Mouse (Mus musculus): ENCODE results near the gene Gli2.

Gli2 gene

DNA sequence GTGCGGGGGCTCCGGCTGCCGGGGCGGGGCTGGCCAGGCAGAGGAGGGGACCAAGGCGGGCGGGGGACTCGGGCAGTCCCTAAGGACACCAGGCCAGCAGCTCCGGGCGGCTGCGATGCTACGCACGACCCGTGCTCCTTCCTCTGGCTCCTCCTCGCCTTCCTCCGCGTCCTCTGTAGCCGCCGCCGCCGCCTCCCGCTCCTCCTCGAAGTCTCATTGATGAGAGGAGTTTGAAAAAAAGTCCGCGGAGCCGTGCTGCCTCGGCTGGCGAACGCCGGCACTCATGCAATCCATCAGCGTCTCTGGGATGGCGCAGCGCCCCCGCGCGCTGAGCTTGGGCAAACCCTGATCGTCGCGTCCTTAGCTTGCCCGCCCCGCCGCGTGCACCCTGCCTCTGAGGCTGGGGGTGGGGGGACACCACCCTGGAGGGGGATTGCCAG is at the start of gene Gli2:
Gene Gli2, minus strand, starts transcription at position 218 of the 440 bp plus-strand sequence.
- ATAC-seq (ENCODE audit: insufficient number of reproducible peaks, low FRiP score, low TSS enrichment), result peak; percentile 64

DNA sequence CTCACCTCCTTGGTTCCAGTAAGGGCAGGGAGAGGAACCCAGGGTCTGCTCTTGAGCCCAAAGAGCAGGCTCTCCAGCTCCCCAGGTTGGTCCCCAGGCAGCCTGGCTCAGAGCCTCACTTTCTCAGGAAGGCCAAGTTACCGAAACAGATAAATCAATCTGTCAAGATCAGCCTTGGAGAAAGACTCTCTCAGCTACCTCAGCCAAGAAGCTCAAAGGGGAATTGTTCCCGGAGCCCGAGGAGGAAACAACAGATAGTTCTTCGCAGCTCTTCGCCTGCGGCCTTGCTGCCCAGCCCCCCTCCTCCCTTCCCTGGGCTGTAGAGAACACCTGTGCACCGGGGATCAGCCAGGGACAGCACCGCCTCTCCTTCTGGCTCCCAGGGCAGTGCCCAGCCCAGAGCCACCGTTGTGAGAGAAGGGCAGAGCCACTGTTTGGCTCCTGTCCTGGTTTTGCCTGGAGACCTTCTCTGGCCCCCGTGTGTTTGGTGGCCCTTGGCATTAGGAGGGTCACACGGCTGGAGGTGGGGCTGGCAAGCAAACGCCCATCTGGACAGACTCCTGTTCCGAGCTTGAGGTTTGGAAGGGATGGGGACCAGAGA is 44.6 kb upstream of the Gli2 start:
- ATAC-seq (ENCODE audit: insufficient number of reproducible peaks, low FRiP score, low TSS enrichment), result peak; percentile 68

- peak; percentile 54 for ATAC-seq (ENCODE audit: insufficient number of reproducible peaks, low FRiP score, low TSS enrichment)
These were observed 40.3 kb upstream of the Gli2 start for GRCm38 (mm10) chr1:119093739-119094138.

GRCm38 (mm10) chr1:119089887-119090620 is 36.6 kb upstream of the Gli2 start:
- no peak for ATAC-seq (ENCODE audit: insufficient number of reproducible peaks, low FRiP score, low TSS enrichment)

DNA sequence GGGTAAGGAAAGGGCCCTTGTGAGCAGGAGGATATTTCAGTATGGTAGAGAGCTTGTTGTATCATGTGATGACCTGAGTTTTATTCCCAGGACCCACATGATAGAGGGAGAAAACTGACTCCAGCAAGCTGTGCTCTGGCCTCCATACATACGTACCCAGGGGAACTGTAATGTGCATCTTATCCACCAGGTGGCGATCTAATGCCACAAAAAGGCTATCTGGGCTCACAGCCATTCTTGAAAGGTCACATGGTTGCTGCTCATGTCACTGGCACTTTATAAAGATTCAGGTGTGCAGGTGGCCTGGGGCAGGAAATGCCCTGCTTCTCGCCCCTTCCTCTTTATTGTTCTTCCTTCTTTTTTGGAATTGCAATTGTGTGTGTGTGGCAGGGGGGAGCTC is 34.1 kb upstream of the Gli2 start:
- ATAC-seq (ENCODE audit: insufficient number of reproducible peaks, low FRiP score, low TSS enrichment), result peak; percentile 56

DNA sequence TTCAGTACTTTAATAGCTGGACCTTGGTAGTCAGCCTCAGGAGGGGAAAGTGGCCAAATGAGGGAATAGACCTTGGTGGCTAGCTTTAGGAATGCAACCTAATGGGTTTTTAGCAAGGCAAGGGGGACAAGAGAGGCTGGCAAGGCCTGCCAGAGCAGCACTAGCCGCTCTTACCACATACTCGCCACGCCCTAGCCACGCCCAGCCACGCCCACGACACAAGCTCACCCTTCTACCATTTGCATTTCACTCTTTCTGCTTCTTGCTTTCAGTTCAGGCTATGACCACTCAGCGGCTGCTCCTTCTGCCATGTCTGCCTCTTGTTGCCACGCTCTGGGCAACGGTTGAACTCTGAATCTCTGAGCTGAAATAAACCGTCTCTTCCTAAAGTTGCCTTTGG is 32.4 kb upstream of the Gli2 start:
- no peak for ATAC-seq (ENCODE audit: insufficient number of reproducible peaks, low FRiP score, low TSS enrichment)

GRCm38 (mm10) chr1:119083468-119083921 is 30.1 kb upstream of the Gli2 start:
- ATAC-seq (ENCODE audit: insufficient number of reproducible peaks, low FRiP score, low TSS enrichment), result no peak

GRCm38 (mm10) chr1:119082231-119082991 is 29.0 kb upstream of the Gli2 start:
- ATAC-seq (ENCODE audit: insufficient number of reproducible peaks, low FRiP score, low TSS enrichment), result 0 out of 2 replicates have a peak, but pooled peaks have one; percentile 34

DNA sequence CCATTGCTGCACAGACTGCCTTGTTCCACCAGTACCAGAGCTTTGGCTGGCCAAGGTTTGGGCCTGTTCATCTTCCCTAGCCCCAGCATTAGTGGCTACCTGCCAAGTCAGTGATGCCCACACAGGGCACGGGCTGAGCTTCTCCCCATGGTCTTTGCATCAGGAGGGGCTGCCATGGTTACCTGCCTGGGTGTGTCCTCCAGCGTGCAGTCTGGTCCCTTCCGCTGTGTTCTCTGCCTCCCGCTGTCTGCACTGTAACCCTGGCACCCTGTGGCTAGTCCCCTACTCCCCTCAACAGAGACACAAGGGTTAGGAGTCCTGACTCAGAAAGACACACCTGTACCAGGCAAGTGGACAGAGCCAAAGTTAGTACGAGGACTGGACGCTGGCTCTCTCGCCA is 24.5 kb upstream of the Gli2 start:
- ATAC-seq (ENCODE audit: insufficient number of reproducible peaks, low FRiP score, low TSS enrichment), result no peak

DNA sequence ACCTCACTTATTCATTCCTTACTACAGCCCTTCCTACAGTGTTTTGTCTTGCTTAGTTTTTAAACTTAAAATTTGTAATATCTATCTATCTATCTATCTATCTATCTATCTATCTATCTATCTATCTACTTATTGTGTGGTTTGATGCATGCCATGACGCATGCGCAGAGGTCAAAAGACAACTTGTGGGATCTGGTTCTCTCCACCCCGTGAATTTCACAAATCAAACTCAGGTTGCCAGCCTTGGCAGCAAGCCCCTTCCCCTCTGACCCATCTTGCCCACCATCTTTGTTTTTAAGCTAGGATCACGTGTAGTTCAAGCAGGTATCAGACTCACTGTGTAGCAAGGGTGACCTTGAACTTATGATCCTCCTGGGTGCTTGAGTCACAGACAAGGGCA is 22.9 kb upstream of the Gli2 start:
- no peak for ATAC-seq (ENCODE audit: insufficient number of reproducible peaks, low FRiP score, low TSS enrichment)

DNA sequence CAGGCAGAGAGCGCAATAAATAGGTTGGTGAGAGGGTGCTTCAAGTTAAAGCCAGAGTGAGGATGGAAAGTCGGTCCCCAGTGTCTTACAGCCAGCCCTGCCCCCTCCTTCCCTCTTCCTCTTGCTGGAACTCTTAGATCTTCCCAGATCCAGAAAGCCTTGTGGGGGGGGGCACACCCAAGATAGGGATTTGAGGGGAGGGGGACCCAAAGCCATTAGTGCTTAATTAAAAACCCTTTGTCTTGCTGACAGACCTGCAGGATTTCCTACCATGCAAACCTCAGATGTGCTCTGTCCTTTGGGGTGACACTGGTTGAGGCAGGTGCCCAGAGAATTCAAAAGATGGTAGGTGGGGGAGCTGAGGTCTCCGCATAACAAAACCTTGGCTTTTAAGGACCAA is 22.5 kb upstream of the Gli2 start:
- ATAC-seq (ENCODE audit: insufficient number of reproducible peaks, low FRiP score, low TSS enrichment), result no peak

DNA sequence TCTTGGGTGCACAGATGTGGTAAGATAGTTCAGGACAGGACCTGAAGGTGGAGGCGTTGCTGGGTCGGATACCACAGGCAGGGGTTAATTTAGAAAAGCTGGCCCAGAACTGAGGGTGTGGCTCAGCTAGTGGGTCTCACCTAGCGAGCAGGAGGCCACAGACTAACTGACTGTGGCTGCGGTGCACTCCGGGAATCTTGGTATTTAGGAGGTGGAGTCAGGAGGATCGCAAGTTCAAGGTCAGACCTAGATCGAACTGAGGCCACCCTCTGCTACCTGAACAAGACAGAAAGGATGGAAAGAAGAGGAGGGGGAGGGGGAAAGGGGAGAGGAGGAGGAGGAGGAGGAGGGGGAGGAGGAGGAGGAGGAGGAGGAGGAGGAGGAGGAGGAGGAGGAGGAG is 22.1 kb upstream of the Gli2 start:
- no peak for ATAC-seq (ENCODE audit: insufficient number of reproducible peaks, low FRiP score, low TSS enrichment)

DNA sequence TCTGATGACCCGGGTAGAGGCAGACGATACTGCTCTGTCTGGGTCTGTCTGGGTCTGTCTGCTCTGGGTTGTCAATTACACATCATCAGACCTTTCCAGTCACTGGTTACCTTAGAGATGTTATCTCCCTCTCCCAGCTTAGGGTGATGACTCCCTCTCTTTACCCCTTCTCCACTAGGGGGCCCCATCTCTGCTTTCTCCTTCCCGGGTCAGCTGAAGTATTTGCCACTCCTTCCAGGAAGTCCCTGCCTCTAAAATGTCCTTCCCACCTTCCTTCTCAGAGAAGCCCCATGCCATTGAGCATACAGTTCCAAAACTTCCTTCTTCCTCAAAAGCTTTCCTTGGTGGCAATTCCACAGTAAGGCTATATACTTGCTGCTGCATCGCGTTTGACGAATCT is 21.5 kb upstream of the Gli2 start:
- no peak for ATAC-seq (ENCODE audit: insufficient number of reproducible peaks, low FRiP score, low TSS enrichment)

- ATAC-seq (ENCODE audit: insufficient number of reproducible peaks, low FRiP score, low TSS enrichment), result no peak
These were observed 20.5 kb upstream of the Gli2 start for GRCm38 (mm10) chr1:119073876-119074275.

DNA sequence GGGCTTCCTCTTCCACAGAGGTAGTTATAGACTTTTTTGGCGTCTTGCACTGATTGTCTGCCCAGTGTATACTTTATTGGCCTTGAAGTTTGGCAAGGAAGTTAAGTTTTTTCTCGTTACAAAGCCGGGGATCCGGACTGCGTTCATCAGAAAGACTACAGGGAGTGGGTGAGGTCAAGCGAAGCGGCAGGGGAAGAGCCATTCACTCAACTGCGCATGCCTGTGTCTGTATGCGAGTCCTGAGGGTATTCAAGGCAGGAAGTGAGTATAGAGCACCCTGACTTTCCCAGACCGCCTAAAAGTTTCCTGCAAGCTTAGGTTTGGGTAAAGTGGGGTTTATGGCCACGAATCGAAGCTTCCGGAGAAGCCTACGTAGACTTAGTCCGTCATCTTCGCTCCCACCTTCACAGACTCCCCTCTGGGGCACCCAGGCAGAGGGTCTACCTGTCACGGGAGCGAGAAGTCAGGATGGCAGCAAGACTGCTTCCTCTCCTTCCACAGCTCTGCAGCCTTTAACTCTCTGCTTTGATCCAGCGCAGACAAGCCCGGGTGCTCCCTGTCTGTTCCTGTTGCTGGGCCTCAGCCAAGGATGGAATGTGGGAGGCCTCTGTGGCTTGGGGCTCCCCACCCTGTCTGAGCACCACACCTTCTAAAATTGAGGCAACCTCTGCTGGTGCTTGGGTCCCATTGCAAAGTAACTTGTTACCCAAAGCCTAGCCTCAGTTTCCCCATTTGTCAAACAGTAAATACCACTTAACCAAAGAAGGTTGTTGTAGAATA is 11.7 kb upstream of the Gli2 start:
- ATAC-seq (ENCODE audit: insufficient number of reproducible peaks, low FRiP score, low TSS enrichment), result no peak

DNA sequence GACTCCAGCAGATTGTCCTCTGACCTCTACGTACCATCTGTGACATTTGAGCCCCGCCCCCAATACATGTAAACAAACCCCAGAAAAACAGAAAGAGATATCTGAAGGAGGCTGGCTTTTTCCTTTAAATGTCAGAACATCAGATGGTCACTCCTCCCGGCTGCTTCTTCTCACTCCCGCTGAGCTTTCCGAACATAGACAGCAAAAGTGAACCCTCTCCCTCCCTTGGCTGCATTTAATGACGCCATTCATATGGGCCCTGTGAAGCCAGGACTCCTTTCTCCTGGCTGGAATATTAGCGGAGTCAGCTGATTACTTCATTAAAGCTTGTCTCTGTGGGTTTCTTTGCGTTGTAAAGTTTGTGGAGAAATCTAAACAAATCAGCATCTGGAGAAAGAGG is 3.1 kb upstream of the Gli2 start:
- ATAC-seq (ENCODE audit: insufficient number of reproducible peaks, low FRiP score, low TSS enrichment), result no peak

DNA sequence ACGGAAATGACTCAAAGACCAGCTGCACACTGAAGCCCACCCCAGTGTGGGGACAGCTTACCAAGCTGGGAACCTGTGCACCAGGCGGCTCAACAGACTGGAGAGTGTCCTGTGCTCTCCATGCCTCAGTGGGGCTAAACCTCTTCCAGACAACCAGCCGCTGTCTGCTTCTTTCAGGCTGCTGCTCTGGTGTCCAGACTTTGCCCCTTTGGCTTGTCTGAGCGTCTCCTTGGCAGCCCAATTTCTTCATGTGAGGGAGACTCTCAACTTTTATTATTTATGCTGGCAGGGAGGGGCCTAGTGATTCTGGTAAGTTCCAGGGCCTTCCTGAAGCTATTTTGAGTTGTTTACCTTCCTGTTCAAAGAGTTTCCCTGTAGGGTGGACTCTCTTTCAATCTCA is 2.4 kb upstream of the Gli2 start:
- no peak for ATAC-seq (ENCODE audit: insufficient number of reproducible peaks, low FRiP score, low TSS enrichment)

GRCm38 (mm10) chr1:119054468-119054867 is 1.0 kb upstream of the Gli2 start:
- ATAC-seq (ENCODE audit: insufficient number of reproducible peaks, low FRiP score, low TSS enrichment), result no peak

DNA sequence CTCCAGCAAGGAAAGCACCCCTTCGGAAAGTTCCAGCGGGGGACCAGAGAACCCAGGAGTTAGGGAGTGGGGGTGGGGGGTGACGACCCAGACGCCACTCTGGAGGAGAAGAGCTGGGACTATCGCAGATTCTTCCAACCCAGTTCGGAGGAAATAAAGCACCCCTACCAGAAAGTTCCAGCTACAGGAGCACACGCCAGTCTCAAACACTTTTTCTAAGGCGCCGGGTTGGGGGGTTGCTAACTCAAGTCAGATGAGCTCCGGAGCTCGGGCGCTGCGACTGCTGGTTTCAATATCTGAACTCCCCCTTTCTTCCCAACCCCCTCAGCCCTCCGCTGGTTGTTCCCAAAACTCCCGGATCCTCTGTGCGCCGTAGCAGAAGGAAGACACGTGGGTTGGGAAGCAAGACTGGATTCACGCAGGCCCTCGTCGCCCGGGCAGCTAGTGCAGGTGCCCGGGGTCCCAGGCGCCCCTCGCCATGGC is 494 bp upstream of the Gli2 start:
- no peak for ATAC-seq (ENCODE audit: insufficient number of reproducible peaks, low FRiP score, low TSS enrichment)

DNA sequence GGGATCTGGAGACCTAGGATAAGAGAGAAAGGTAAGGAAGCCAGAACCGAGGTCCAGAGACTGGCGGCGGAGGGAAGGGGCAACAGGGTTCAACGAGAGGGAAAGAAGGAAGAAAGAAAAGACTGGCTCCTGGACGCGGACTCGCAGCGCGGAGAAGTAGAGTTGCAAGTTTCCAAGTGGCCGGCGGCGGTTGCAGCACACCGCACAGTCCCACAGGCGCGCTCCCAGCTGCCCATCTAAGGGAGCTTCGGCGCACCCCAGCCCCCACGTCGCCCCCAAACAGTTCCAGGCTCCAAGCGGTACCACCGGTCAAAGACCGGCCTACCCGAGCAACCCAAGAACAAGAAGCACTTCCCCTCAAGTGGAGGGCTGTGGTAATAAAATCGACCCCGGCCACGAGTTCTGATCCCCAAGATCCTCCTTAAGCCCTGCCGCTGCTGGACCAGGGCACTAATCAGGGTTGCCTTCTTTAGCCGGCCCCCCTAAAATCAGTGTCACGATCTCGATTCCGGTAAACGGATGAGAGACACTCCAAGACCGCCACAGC is 715 bp downstream of the Gli2 start:
- ATAC-seq (ENCODE audit: insufficient number of reproducible peaks, low FRiP score, low TSS enrichment), result no peak
